Mouse (Mus musculus): ENCODE results near the gene Timeless. TPM values are rescaled to one million over a fixed set of nuclear protein-coding genes. Genes with fewer than 3 reads are reported as not detected.
"Not testable (repeated sequence)": the region's sequence is repeated elsewhere in the genome, so short reads cannot be mapped to it uniquely, and the experiment has no call there.

The Timeless gene
- polyA plus RNA-seq, 1 experiment from 2014 or later, result 112 TPM

- Histone ChIP-seq H3K9me3 (no peaks in the 10 kb centered on the region; the same call in 1 of the 2 replicates), H3K4me3 (peak overlapping the region; percentile 82), H3K36me3 (replicated peaks) (no peaks in the 10 kb centered on the region), H3K27ac (no peak overlapping the region), H3K27me3 (ENCODE audit: poor library complexity, severe bottlenecking) (peaks cover 14% of the 10 kb centered on the region), H3K4me1 (peaks cover 11% of the 10 kb centered on the region)
- WGBS, result 89% methylated on average over 16 of the region's 16 CpGs
- DNase-seq (ENCODE audit: extremely low spot score, low spot score), result no peak
Observed at GRCm38 (mm10) chr10:128269206-128269910, 37.5 kb downstream of the Timeless start.

GRCm38 (mm10) chr10:128270287-128270841 is 38.5 kb downstream of the Timeless start, which contains the start of gene Stat2:
Stat2 (plus strand) TSS chr10:128270559.
- Histone ChIP-seq H3K27ac (peak within 1 kb of the TSS; percentile 88), H3K4me1 (peaks cover 11% of the 10 kb centered on the region), H3K9me3 (no peaks in the 10 kb centered on the region; the same call in 1 of the 2 replicates), H3K27me3 (ENCODE audit: poor library complexity, severe bottlenecking) (peaks cover 14% of the 10 kb centered on the region), H3K4me3 (peak within 1 kb of the TSS; percentile 82), H3K36me3 (replicated peaks) (no peaks in the 10 kb centered on the region)
- DNase-seq (ENCODE audit: extremely low spot score, low spot score), result peak; percentile 97
- under 1% methylated on average over 43 of the region's 43 CpGs for WGBS

- DNase-seq (ENCODE audit: extremely low spot score, low spot score), result no peak
- no peaks in the 10 kb centered on the region for H3K36me3 ChIP-seq (replicated peaks)
- WGBS, result 44% methylated on average over 7 of the region's 7 CpGs
- peaks cover 14% of the 10 kb centered on the region for H3K27me3 ChIP-seq (ENCODE audit: poor library complexity, severe bottlenecking)
- H3K4me1 ChIP-seq, result peaks cover 11% of the 10 kb centered on the region
- H3K4me3 ChIP-seq, result peak overlapping the region; percentile 82
- no peaks in the 10 kb centered on the region; the same call in 1 of the 2 replicates for H3K9me3 ChIP-seq
- peak overlapping the region; percentile 88 for H3K27ac ChIP-seq
Observed at GRCm38 (mm10) chr10:128270866-128271265, 39.0 kb downstream of the Timeless start.

- Histone ChIP-seq H3K27me3 (ENCODE audit: poor library complexity, severe bottlenecking) (peaks cover 14% of the 10 kb centered on the region), H3K4me3 (no peak overlapping the region), H3K4me1 (peaks cover 11% of the 10 kb centered on the region), H3K36me3 (replicated peaks) (0 out of 2 replicates have a peak, but pooled peaks cover 5% of the 10 kb centered on the region), H3K9me3 (no peaks in the 10 kb centered on the region; the same call in 1 of the 2 replicates), H3K27ac (no peak overlapping the region)
- no peak for DNase-seq (ENCODE audit: extremely low spot score, low spot score)
- WGBS, result 77% methylated on average over 2 of the region's 2 CpGs
Observed at GRCm38 (mm10) chr10:128271883-128272282, 40.0 kb downstream of the Timeless start.

GRCm38 (mm10) chr10:128272819-128273439 is 41.1 kb downstream of the Timeless start:
- peaks cover 14% of the 10 kb centered on the region for H3K27me3 ChIP-seq (ENCODE audit: poor library complexity, severe bottlenecking)
- peaks cover 11% of the 10 kb centered on the region for H3K4me1 ChIP-seq
- H3K4me3 ChIP-seq; H3K9me3 ChIP-seq; DNase-seq (ENCODE audit: extremely low spot score, low spot score); H3K36me3 ChIP-seq (replicated peaks); H3K27ac ChIP-seq: not testable (repeated sequence)
- WGBS, result 80% methylated on average over 7 of the region's 7 CpGs

- not testable (repeated sequence) for H3K4me3 ChIP-seq; H3K9me3 ChIP-seq; H3K27me3 ChIP-seq (ENCODE audit: poor library complexity, severe bottlenecking); DNase-seq (ENCODE audit: extremely low spot score, low spot score); H3K27ac ChIP-seq; H3K4me1 ChIP-seq
- 100% methylated on average over 1 of the region's 1 CpGs for WGBS
- H3K36me3 ChIP-seq (replicated peaks), result peaks cover 26% of the 10 kb centered on the region
Observed at GRCm38 (mm10) chr10:128275374-128275773, 43.5 kb downstream of the Timeless start.

- H3K27me3 ChIP-seq (ENCODE audit: poor library complexity, severe bottlenecking), result no peaks in the 10 kb centered on the region
- no peaks in the 10 kb centered on the region for H3K9me3 ChIP-seq
- no peak overlapping the region for H3K27ac ChIP-seq
- peaks cover 50% of the 10 kb centered on the region for H3K36me3 ChIP-seq (replicated peaks)
- no peak overlapping the region for H3K4me3 ChIP-seq
- H3K4me1 ChIP-seq, result peaks cover 3% of the 10 kb centered on the region; the same call in 1 of the 2 replicates
- WGBS, result 56% methylated on average over 6 of the region's 6 CpGs
- DNase-seq (ENCODE audit: extremely low spot score, low spot score), result no peak
Observed at GRCm38 (mm10) chr10:128278158-128278557, 46.3 kb downstream of the Timeless start.

GRCm38 (mm10) chr10:128280943-128281342 is 49.1 kb downstream of the Timeless start:
- WGBS, result 90% methylated on average over 6 of the region's 6 CpGs
- Histone ChIP-seq H3K9me3 (no peaks in the 10 kb centered on the region), H3K36me3 (replicated peaks) (peaks cover 76% of the 10 kb centered on the region), H3K4me1 (peaks cover 3% of the 10 kb centered on the region; the same call in 1 of the 2 replicates), H3K27ac (no peak overlapping the region), H3K4me3 (no peak overlapping the region), H3K27me3 (ENCODE audit: poor library complexity, severe bottlenecking) (no peaks in the 10 kb centered on the region)
- no peak for DNase-seq (ENCODE audit: extremely low spot score, low spot score)

GRCm38 (mm10) chr10:128281682-128282081 is 49.8 kb downstream of the Timeless start:
- Histone ChIP-seq H3K36me3 (replicated peaks) (peaks cover 76% of the 10 kb centered on the region), H3K9me3 (no peaks in the 10 kb centered on the region), H3K4me1 (peaks cover 3% of the 10 kb centered on the region; the same call in 1 of the 2 replicates), H3K27ac (no peak overlapping the region), H3K4me3 (no peak overlapping the region), H3K27me3 (ENCODE audit: poor library complexity, severe bottlenecking) (no peaks in the 10 kb centered on the region)
- no peak for DNase-seq (ENCODE audit: extremely low spot score, low spot score)
- 93% methylated on average over 14 of the region's 14 CpGs for WGBS

GRCm38 (mm10) chr10:128282886-128283450 is 51.1 kb downstream of the Timeless start:
- Histone ChIP-seq H3K27ac (no peak overlapping the region), H3K4me1 (peaks cover 3% of the 10 kb centered on the region; the same call in 1 of the 2 replicates), H3K4me3 (no peak overlapping the region), H3K9me3 (no peaks in the 10 kb centered on the region), H3K27me3 (ENCODE audit: poor library complexity, severe bottlenecking) (no peaks in the 10 kb centered on the region), H3K36me3 (replicated peaks) (peaks cover 73% of the 10 kb centered on the region)
- no peak for DNase-seq (ENCODE audit: extremely low spot score, low spot score)
- 91% methylated on average over 20 of the region's 20 CpGs for WGBS

GRCm38 (mm10) chr10:128283604-128284579 is 52.0 kb downstream of the Timeless start:
- no peaks in the 10 kb centered on the region for H3K27me3 ChIP-seq (ENCODE audit: poor library complexity, severe bottlenecking)
- H3K4me3 ChIP-seq, result no peak overlapping the region
- no peaks in the 10 kb centered on the region for H3K9me3 ChIP-seq
- no peaks in the 10 kb centered on the region for H3K4me1 ChIP-seq
- peak; percentile 71 for DNase-seq (ENCODE audit: extremely low spot score, low spot score)
- H3K27ac ChIP-seq, result no peak overlapping the region
- peaks cover 70% of the 10 kb centered on the region for H3K36me3 ChIP-seq (replicated peaks)
- WGBS, result 67% methylated on average over 31 of the region's 31 CpGs

GRCm38 (mm10) chr10:128290594-128290993 is 58.7 kb downstream of the Timeless start:
- H3K9me3 ChIP-seq; H3K27me3 ChIP-seq (ENCODE audit: poor library complexity, severe bottlenecking); H3K27ac ChIP-seq; DNase-seq (ENCODE audit: extremely low spot score, low spot score); H3K4me3 ChIP-seq; H3K4me1 ChIP-seq: not testable (repeated sequence)
- 70% methylated on average over 1 of the region's 1 CpGs for WGBS
- peaks cover 38% of the 10 kb centered on the region for H3K36me3 ChIP-seq (replicated peaks)
